21 mouse cellular contexts compared by ENCODE assay signal in the genomic region with DNA sequence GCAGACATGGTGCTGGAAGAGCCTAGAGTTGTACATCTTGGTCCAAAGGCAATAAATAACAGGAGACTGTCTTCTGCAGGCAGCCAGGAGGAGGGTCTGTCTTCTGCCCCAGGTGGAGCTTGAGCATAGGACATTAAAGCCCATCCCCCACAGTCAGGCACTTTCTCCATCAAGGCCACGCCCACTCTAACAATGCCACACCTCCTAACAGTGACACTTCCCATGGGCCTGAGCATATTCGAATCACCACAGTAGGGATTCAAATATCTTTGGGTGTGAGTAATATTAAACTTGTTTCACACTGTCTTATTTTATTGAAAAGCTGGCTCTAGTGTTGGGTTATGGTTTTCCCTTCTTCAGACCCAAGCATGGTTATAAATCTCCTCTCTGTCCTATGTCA. TPM values are rescaled to one million over a fixed set of nuclear protein-coding genes. Genes with fewer than 3 reads are reported as not detected.
"Had no signal": no experiment of that assay in that cellular context is flagged by ENCODE, and none has a peak within 500 bp of the region (broad histone marks: within the 10 kb centered on the region; RNA-seq: fewer than 3 reads in every experiment).

No protein-coding gene starts in this region.

- H3K9ac ChIP-seq: lung, embryonic 14.5 days; midbrain, embryonic 12.5 days; neural tube, embryonic 13.5 days; neural tube, embryonic 15.5 days had no signal

- H3K4me2 ChIP-seq: lung, embryonic 14.5 days; midbrain, embryonic 12.5 days; neural tube, embryonic 13.5 days; neural tube, embryonic 15.5 days had no signal

- H3K4me1 ChIP-seq: midbrain, embryonic 10.5 days; midbrain, embryonic 12.5 days; neural tube, embryonic 13.5 days; neural tube, embryonic 15.5 days had no signal

- H3K9me3 ChIP-seq: midbrain, embryonic 10.5 days; midbrain, embryonic 12.5 days; neural tube, embryonic 13.5 days; neural tube, embryonic 15.5 days had no signal

- H3K36me3 ChIP-seq: midbrain, embryonic 10.5 days; midbrain, embryonic 12.5 days; neural tube, embryonic 13.5 days; neural tube, embryonic 15.5 days had no signal

- ATAC-seq: midbrain, embryonic 16.5 days had no signal

- DNase-seq: lung, adult 18-20 months; lung, embryonic 14.5 days; lung, postnatal 10 days; lung, postnatal 4 days; midbrain, embryonic 14.5 days; retina, postnatal 1 day; right cerebral cortex, adult 18-20 months; right cerebral cortex, postnatal 25 days; right cerebral cortex, postnatal 4 days; spleen, adult 18-20 months; thymus, adult 2 months; thymus, postnatal 14 days had no signal

- H3K4me3 ChIP-seq: midbrain, embryonic 10.5 days; midbrain, embryonic 12.5 days; myocyte; neural tube, embryonic 13.5 days; neural tube, embryonic 15.5 days had no signal

- H3K27me3 ChIP-seq: midbrain, embryonic 12.5 days; neural tube, embryonic 13.5 days had no signal

- H3K27ac ChIP-seq: midbrain, embryonic 10.5 days; midbrain, embryonic 12.5 days; neural tube, embryonic 13.5 days; neural tube, embryonic 15.5 days had no signal

RNA-seq across cellular contexts. Expression of gene Cd3d, which starts 10.2 kb away (rescaled TPM):
- polyA plus RNA-seq: lung, embryonic 14.5 days; midbrain, embryonic 10.5 days; midbrain, embryonic 12.5 days; midbrain, embryonic 14.5 days; midbrain, embryonic 16.5 days; myocyte; neural tube, embryonic 11.5 days; neural tube, embryonic 13.5 days; neural tube, embryonic 15.5 days; stomach, embryonic 14.5 days had no signal

RNA-seq across cellular contexts. Expression of gene Cd3g, which starts 11.6 kb away (rescaled TPM):
- polyA plus RNA-seq: midbrain, embryonic 10.5 days; midbrain, embryonic 12.5 days; midbrain, embryonic 14.5 days; midbrain, embryonic 16.5 days; neural tube, embryonic 11.5 days; neural tube, embryonic 13.5 days; neural tube, embryonic 15.5 days had no signal

RNA-seq across cellular contexts. Expression of gene Cd3e, which starts 17.6 kb away (rescaled TPM):
- polyA plus RNA-seq: lung, embryonic 14.5 days; midbrain, embryonic 10.5 days; midbrain, embryonic 12.5 days; midbrain, embryonic 14.5 days; midbrain, embryonic 16.5 days; myocyte; neural tube, embryonic 11.5 days; stomach, embryonic 14.5 days had no signal

RNA-seq across cellular contexts. Expression of gene Mpzl2, which starts 47.8 kb away (rescaled TPM):
- total RNA-seq: megakaryocyte-erythroid progenitor cell, adult 5-6 weeks had no signal
- polyA plus RNA-seq: myocyte had no signal
